Mouse (Mus musculus) erythroblast, embryonic 14.5 days (primary cell): Measurements from ENCODE around the gene Psme2.

Experiments used
- GATA1 ChIP-seq: IDR thresholded peaks from 2 replicates; pipeline ENCODE4 v1.6.1; 2012; ENCODE audit warnings: low read length, inconsistent platforms, mixed read lengths
- TAL1 ChIP-seq: IDR thresholded peaks from 3 replicates; pipeline ENCODE4 v1.6.1; 2012; ENCODE audit warnings: low read length, inconsistent platforms, mixed read lengths

DNA sequence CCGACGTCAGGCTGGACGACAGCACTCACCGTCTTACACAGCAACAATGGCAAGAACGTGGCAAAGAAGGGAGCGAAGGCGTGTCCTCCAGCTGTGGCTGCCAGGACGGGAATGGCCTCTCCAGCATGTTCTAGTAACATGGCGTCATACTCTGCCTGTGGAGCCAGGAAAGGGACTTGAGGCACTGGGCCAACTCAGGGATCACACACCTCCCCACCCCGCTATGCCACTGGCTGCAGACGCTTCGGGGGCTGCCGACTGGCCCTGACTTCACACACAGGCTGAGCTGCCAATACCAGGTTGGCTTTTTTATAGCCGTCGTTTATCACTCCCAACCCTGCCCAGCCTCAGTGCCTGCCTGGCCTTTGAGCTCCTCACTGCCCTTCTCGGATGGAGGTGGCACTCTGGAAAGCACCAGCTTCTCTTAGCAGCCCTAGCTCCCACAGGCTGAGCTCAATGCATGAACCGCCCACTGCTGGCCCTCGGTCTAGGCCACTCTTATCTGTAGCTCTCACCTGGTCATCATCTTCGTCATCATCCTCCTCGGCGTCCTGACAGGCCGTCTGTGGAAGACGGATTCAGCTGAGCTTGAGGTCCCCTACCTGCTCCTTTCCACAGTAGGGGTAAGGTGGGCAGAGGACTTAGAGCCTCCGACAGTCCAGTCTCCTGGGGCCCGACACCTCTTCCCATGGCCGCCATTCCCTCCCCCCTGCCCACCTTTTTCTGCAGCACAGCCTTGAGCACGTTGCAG lies 37.3 kb upstream of the Psme2 start:
- TF ChIP-seq GATA1 (no peak), TAL1 (no peak)
